Mouse (Mus musculus): Measurements from ENCODE around the gene Ltbp4.

DNA sequence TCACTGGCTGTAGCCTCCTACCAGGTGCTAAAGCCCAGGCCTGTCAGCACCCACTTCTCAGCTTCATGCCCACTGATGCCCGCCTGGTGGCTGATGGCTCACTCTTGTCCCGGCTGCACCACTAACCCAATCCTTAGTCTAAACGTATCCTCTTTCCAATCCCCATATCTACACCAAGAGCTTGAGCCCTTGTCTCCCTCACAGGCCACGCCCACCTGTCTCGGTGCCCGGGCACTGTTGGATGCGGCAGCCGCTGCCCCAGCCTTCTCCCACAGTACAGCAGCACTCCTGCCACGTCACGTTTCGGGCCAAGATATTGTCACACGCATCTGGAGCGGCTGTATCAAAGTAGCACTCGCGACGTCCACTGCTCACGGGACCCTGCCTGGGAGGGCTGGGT lies 27.2 kb downstream of the Ltbp4 start:
- TF ChIP-seq SMC3 (IDR thresholded peaks at IDR 0.05; ENCODE audit: low read depth, low read length) (no peak), POLR2AphosphoS5 (IDR thresholded peaks at IDR 0.05; ENCODE audit: borderline replicate concordance, low read depth, low read length) (no peak), POLR2A (IDR thresholded peaks at IDR 0.05; ENCODE audit: control insufficient read depth in 1 of 2, insufficient read depth in 1 of 2, low read depth in 1 of 2, low read length in 2 of 2, poor library complexity in 1 of 2) (no peak)
